Mouse (Mus musculus) embryonic facial prominence, embryonic 11.5 days (tissue): ENCODE data around the gene Kcnt2. TPM values are rescaled to one million over a fixed set of nuclear protein-coding genes. Genes with fewer than 3 reads are reported as not detected.

Experiments used
- ATAC-seq: fragments of 200-750 bp; cut with Nextera tagmentation; replicated peaks from 2 replicates; pipeline ENCODE4 v1.8.0; 2017; ENCODE audit warnings: low read depth; ENCODE audit not compliant: insufficient number of reproducible peaks, low FRiP score, low TSS enrichment
- DNase-seq: peaks from one replicate; pipeline ENCODE4 v3.0.0-alpha.2; 2015; ENCODE audit warnings: low spot score
- H3K27ac ChIP-seq: fragments of 300-500 bp; sonication (generic); replicated peaks from 2 replicates; pipeline ENCODE4 v1.5.1; 2014; ENCODE audit warnings: mild to moderate bottlenecking, low read depth, low read length, control low read depth
- H3K27me3 ChIP-seq: fragments of 300-500 bp; sonication (generic); 2 replicates; pipeline ENCODE4 v1.6.1; 2014; ENCODE audit warnings: mild to moderate bottlenecking, low read length, moderate library complexity, mixed read lengths; ENCODE audit not compliant: control insufficient read depth, insufficient read depth
- H3K36me3 ChIP-seq: fragments of 300-500 bp; sonication (generic); replicated peaks from 2 replicates; pipeline ENCODE4 v1.6.1; 2014; ENCODE audit warnings: low read depth, mild to moderate bottlenecking, low read length, moderate library complexity, mixed read lengths; ENCODE audit not compliant: control insufficient read depth, insufficient read depth
- H3K4me1 ChIP-seq: fragments of 300-500 bp; sonication (generic); 2 replicates; pipeline ENCODE4 v1.6.1; 2014; ENCODE audit warnings: low read length, mixed read lengths; ENCODE audit not compliant: control insufficient read depth, insufficient read depth
- H3K4me2 ChIP-seq: fragments of 300-500 bp; sonication (generic); 2 replicates; pipeline ENCODE4 v1.6.1; 2014; ENCODE audit warnings: low read depth, mild to moderate bottlenecking, control low read depth, low read length, moderate library complexity
- H3K4me3 ChIP-seq: fragments of 300-500 bp; sonication (generic); 2 replicates; pipeline ENCODE4 v1.5.1; 2014; ENCODE audit warnings: low read depth, low read length, control low read depth
- H3K9ac ChIP-seq: fragments of 300-500 bp; sonication (generic); replicated peaks from 2 replicates; pipeline ENCODE4 v1.6.1; 2014; ENCODE audit warnings: mild to moderate bottlenecking, control low read depth, low read length
- H3K9me3 ChIP-seq: fragments of 300-500 bp; sonication (generic); replicated peaks from 2 replicates; pipeline ENCODE4 v1.6.1; 2016; ENCODE audit warnings: mild to moderate bottlenecking, low read length, inconsistent platforms, mixed read lengths; ENCODE audit not compliant: control insufficient read depth
- WGBS: fragments of 180-500 bp; shearing (Covaris S2); extraction: QIAGEN DNeasy Blood & Tissue Kit; methylation state at CpG from one replicate; pipeline ENCODE4 v1.1.7; 2014; 5-methylcytosine and 5-hydroxymethylcytosine counted together
- polyA plus RNA-seq: library from polyadenylated mRNA; unstranded; fragments of >200 nt; fragmentation: Nextera tagmentation; extraction: Ambion mirVana; gene quantifications from 2 replicates; pipeline ENCODE4 v1.2.1, GENCODE M21; 2014

The Kcnt2 gene
- polyA plus RNA-seq, 1 experiment from 2014 or later: 0.56 TPM

- DNase-seq: peak; percentile 69
- Histone ChIP-seq H3K27ac (no peak overlapping the region), H3K9ac (no peak overlapping the region), H3K27me3 (no peaks in the 10 kb centered on the region), H3K9me3 (no peaks in the 10 kb centered on the region), H3K4me1 (no peaks in the 10 kb centered on the region), H3K4me2 (no peak overlapping the region), H3K36me3 (no peaks in the 10 kb centered on the region), H3K4me3 (no peak overlapping the region)
- WGBS: 44% methylated on average over 4 of the region's 4 CpGs
- no peak for ATAC-seq
Measured at GRCm38 (mm10) chr1:140531285-140531908, 285.4 kb downstream of the Kcnt2 start.

GRCm38 (mm10) chr1:140534849-140535248, 288.9 kb downstream of the Kcnt2 start:
- Histone ChIP-seq H3K9me3 (no peaks in the 10 kb centered on the region), H3K9ac (no peak overlapping the region), H3K27me3 (no peaks in the 10 kb centered on the region), H3K4me2 (no peak overlapping the region), H3K36me3 (no peaks in the 10 kb centered on the region), H3K27ac (no peak overlapping the region), H3K4me1 (no peaks in the 10 kb centered on the region), H3K4me3 (no peak overlapping the region)
- ATAC-seq (no peak), DNase-seq (no peak)

DNA sequence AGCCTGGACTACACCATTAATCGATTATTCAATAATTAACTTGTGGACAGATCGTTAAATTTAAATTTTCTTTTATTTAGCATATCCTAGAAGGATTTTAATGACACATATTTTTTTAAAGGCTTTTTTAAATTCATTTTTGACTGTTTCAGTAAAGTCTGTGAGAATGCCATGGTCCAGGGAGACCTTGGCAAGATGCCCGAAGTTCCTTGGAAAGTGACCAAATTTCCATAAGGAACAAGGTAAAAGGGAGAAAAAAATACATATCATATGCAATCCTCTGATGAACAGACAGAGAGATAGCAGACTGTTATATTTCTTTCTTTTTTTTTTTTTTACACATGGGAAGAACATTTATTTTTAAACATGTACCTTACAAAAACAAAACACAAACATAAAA, 296.1 kb downstream of the Kcnt2 start:
- no peaks in the 10 kb centered on the region for H3K4me1 ChIP-seq
- H3K9ac ChIP-seq: no peak overlapping the region
- 91% methylated on average over 3 of the region's 3 CpGs for WGBS
- no peak overlapping the region for H3K4me2 ChIP-seq
- H3K36me3 ChIP-seq: no peaks in the 10 kb centered on the region
- H3K27me3 ChIP-seq: no peaks in the 10 kb centered on the region
- H3K4me3 ChIP-seq: no peak overlapping the region
- H3K9me3 ChIP-seq: no peaks in the 10 kb centered on the region
- DNase-seq: no peak
- ATAC-seq: no peak
- no peak overlapping the region for H3K27ac ChIP-seq

DNA sequence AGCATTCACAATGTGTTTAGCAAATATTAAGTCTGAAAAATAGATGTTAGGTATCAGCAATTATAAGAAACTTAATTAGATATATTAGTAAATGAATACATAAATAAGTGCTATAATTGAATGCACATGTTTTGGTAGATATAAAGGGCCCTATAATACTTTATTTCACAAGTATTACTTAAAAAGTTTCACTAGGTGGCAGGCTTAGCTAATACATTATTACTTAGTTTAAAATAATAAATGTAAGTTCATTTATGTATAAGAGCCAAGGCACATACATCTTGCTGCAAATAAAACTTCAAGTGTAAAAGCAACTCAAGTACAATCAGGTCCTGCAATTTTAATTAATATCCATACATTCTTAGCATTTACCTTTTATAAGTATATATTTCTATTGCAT, 302.8 kb downstream of the Kcnt2 start:
- Histone ChIP-seq H3K4me2 (no peak overlapping the region), H3K9ac (no peak overlapping the region), H3K36me3 (no peaks in the 10 kb centered on the region), H3K27ac (no peak overlapping the region), H3K27me3 (no peaks in the 10 kb centered on the region), H3K9me3 (no peaks in the 10 kb centered on the region), H3K4me3 (no peak overlapping the region), H3K4me1 (no peaks in the 10 kb centered on the region)
- ATAC-seq (no peak), DNase-seq (peak; percentile 39)

DNA sequence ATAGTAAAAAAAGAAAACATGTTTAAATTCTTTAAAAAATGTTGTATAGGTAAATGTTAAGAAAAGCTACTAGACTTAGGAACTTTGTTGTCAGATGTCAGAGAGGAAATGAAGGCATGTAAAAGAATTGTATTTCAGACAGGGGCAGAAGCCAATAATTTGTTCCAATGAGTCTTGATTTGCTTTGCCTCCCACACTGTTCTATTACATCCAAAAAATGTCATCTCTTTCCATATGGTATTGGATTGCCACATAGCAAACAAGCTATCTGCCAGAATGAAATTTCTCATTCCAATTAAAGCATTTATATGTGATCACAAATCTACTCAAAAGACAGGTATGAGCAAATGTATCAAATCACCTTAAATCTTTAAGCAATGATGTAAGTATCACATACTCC, 314.8 kb downstream of the Kcnt2 start:
- no peaks in the 10 kb centered on the region for H3K4me1 ChIP-seq
- no peak overlapping the region for H3K4me3 ChIP-seq
- H3K27ac ChIP-seq: no peak overlapping the region
- ATAC-seq: no peak
- H3K9me3 ChIP-seq: no peaks in the 10 kb centered on the region
- no peak overlapping the region for H3K4me2 ChIP-seq
- H3K9ac ChIP-seq: no peak overlapping the region
- H3K36me3 ChIP-seq: no peaks in the 10 kb centered on the region
- DNase-seq: no peak
- H3K27me3 ChIP-seq: no peaks in the 10 kb centered on the region

- Histone ChIP-seq H3K4me2 (no peak overlapping the region), H3K4me3 (no peak overlapping the region), H3K36me3 (no peaks in the 10 kb centered on the region), H3K4me1 (no peaks in the 10 kb centered on the region), H3K27ac (no peak overlapping the region), H3K9ac (no peak overlapping the region), H3K9me3 (no peaks in the 10 kb centered on the region), H3K27me3 (no peaks in the 10 kb centered on the region)
- no peak; the same call in 1 of the 2 replicates for ATAC-seq
- DNase-seq: peak; percentile 7
- WGBS: 55% methylated on average over 7 of the region's 7 CpGs
Measured at GRCm38 (mm10) chr1:140572141-140572540, 326.2 kb downstream of the Kcnt2 start.

DNA sequence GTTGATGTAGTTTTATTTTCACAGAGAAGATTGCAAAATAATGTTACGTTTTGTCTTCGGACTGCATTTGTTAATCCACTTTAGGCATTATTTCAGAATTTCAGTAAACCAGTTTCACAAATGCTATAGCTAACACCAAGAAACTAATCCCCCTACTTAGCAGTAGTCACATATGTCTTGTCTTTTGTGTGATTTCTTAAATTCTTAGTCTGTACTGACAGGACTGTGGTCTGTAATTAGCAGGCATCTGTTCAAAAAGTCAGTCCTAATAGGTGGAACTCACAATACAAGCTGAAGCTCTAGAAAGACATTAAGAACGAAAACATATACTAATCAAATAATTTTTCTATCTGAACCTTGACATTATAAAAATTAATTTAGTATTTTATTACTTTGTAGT, 332.6 kb downstream of the Kcnt2 start:
- no peaks in the 10 kb centered on the region for H3K9me3 ChIP-seq
- H3K4me3 ChIP-seq: no peak overlapping the region
- no peaks in the 10 kb centered on the region for H3K4me1 ChIP-seq
- 83% methylated on average over 3 of the region's 3 CpGs for WGBS
- no peaks in the 10 kb centered on the region for H3K27me3 ChIP-seq
- H3K36me3 ChIP-seq: no peaks in the 10 kb centered on the region
- no peak overlapping the region for H3K9ac ChIP-seq
- no peak for DNase-seq
- no peak for ATAC-seq
- no peak overlapping the region for H3K4me2 ChIP-seq
- no peak overlapping the region for H3K27ac ChIP-seq

GRCm38 (mm10) chr1:140588302-140588701, 342.3 kb downstream of the Kcnt2 start:
- Histone ChIP-seq H3K9me3 (no peaks in the 10 kb centered on the region), H3K36me3 (no peaks in the 10 kb centered on the region), H3K4me3 (no peak overlapping the region), H3K9ac (no peak overlapping the region), H3K4me2 (no peak overlapping the region), H3K27me3 (no peaks in the 10 kb centered on the region), H3K4me1 (no peaks in the 10 kb centered on the region), H3K27ac (no peak overlapping the region)
- WGBS: 71% methylated on average over 3 of the region's 3 CpGs
- ATAC-seq: 0 out of 2 replicates have a peak, but pooled peaks have one; percentile 48
- DNase-seq: no peak
